Mouse (Mus musculus) liver, embryonic 16.5 days (tissue): Measurements from ENCODE around the gene Cfi. TPM values are rescaled to one million over a fixed set of nuclear protein-coding genes. Genes with fewer than 3 reads are reported as not detected.
A peak's percentile ranks its signal among the peaks of the same experiment; 100 is the strongest.

Experiments used
- ATAC-seq: fragments of 200-750 bp; cut with Nextera tagmentation; 2 replicates; pipeline ENCODE4 v1.8.0; 2017; ENCODE audit warnings: low read depth, mild to moderate bottlenecking, moderate number of reproducible peaks, moderate library complexity
- H3K27ac ChIP-seq: fragments of 300-500 bp; sonication (generic); 2 replicates; pipeline ENCODE4 v1.5.1; 2014; ENCODE audit warnings: mild to moderate bottlenecking, low read length
- H3K27me3 ChIP-seq: fragments of 300-500 bp; sonication (generic); 2 replicates; pipeline ENCODE4 v1.6.1; 2014; ENCODE audit warnings: low read depth, low read length, mixed read lengths; ENCODE audit not compliant: control insufficient read depth, insufficient read depth
- H3K36me3 ChIP-seq: fragments of 300-500 bp; sonication (generic); 2 replicates; pipeline ENCODE4 v1.6.1; 2014; ENCODE audit warnings: mild to moderate bottlenecking; ENCODE audit not compliant: control insufficient read depth, insufficient read depth
- H3K4me1 ChIP-seq: fragments of 300-500 bp; sonication (generic); 2 replicates; pipeline ENCODE4 v1.6.1; 2014; ENCODE audit warnings: low read depth, low read length, mixed read lengths; ENCODE audit not compliant: control insufficient read depth
- H3K4me2 ChIP-seq: fragments of 300-500 bp; sonication (generic); 2 replicates; pipeline ENCODE4 v1.6.1; 2014; ENCODE audit warnings: low read depth, low read length, mixed read lengths
- H3K4me3 ChIP-seq: fragments of 300-500 bp; sonication (generic); 2 replicates; pipeline ENCODE4 v1.5.1; 2014; ENCODE audit warnings: low read depth, mild to moderate bottlenecking, low read length
- H3K9ac ChIP-seq: fragments of 300-500 bp; sonication (generic); 2 replicates; pipeline ENCODE4 v1.6.1; 2014; ENCODE audit warnings: low read depth, low read length
- H3K9me3 ChIP-seq: fragments of 300-500 bp; sonication (generic); replicated peaks from 2 replicates; pipeline ENCODE4 v1.6.1; 2016; ENCODE audit warnings: low read length; ENCODE audit not compliant: control insufficient read depth
- WGBS: fragments of 180-500 bp; shearing (Covaris S2); extraction: QIAGEN DNeasy Blood & Tissue Kit; methylation state at CpG from one replicate; pipeline ENCODE4 v1.1.7; 2014; ENCODE audit not compliant: insufficient replicate concordance; 5-methylcytosine and 5-hydroxymethylcytosine counted together
- polyA plus RNA-seq: library from polyadenylated mRNA; unstranded; fragments of >200 nt; fragmentation: Nextera tagmentation; extraction: Ambion mirVana; gene quantifications from 2 replicates; pipeline ENCODE4 v1.2.1, GENCODE M21; 2015

Gene Cfi
- polyA plus RNA-seq, 1 experiment from 2014 or later = 313 TPM

- no peak overlapping the region for H3K4me3 ChIP-seq
- H3K27me3 ChIP-seq = no peaks in the 10 kb centered on the region
- no peaks in the 10 kb centered on the region for H3K4me1 ChIP-seq
- ATAC-seq = peak; percentile 24; the same call in 1 of the 2 replicates
- no peak overlapping the region for H3K4me2 ChIP-seq
- H3K9me3 ChIP-seq = no peaks in the 10 kb centered on the region
- H3K36me3 ChIP-seq = peaks cover 13% of the 10 kb centered on the region
- 44% methylated on average over 5 of the region's 5 CpGs for WGBS
- H3K27ac ChIP-seq = no peak overlapping the region
- H3K9ac ChIP-seq = no peak overlapping the region
These were observed 12.4 kb upstream of the Cfi start for GRCm38 (mm10) chr3:129823293-129823692.

GRCm38 (mm10) chr3:129824146-129824545, 11.5 kb upstream of the Cfi start:
- WGBS = 85% methylated on average over 4 of the region's 4 CpGs
- Histone ChIP-seq H3K27ac (no peak overlapping the region), H3K9ac (no peak overlapping the region), H3K27me3 (no peaks in the 10 kb centered on the region), H3K36me3 (peaks cover 13% of the 10 kb centered on the region), H3K4me3 (no peak overlapping the region), H3K4me2 (no peak overlapping the region), H3K4me1 (peaks cover under 1% of the 10 kb centered on the region), H3K9me3 (no peaks in the 10 kb centered on the region)
- no peak for ATAC-seq

- peaks cover 13% of the 10 kb centered on the region for H3K36me3 ChIP-seq
- 85% methylated on average over 10 of the region's 10 CpGs for WGBS
- H3K9ac ChIP-seq = no peak overlapping the region
- H3K9me3 ChIP-seq = no peaks in the 10 kb centered on the region
- ATAC-seq = no peak
- H3K4me2 ChIP-seq = no peak overlapping the region
- no peak overlapping the region for H3K27ac ChIP-seq
- H3K4me3 ChIP-seq = no peak overlapping the region
- H3K4me1 ChIP-seq = peaks cover 8% of the 10 kb centered on the region
- H3K27me3 ChIP-seq = no peaks in the 10 kb centered on the region
These were observed 10.8 kb upstream of the Cfi start for GRCm38 (mm10) chr3:129824891-129825290.

- no peak overlapping the region for H3K27ac ChIP-seq
- H3K36me3 ChIP-seq = peaks cover 13% of the 10 kb centered on the region
- WGBS = 69% methylated on average over 10 of the region's 10 CpGs
- H3K9me3 ChIP-seq = no peaks in the 10 kb centered on the region
- H3K27me3 ChIP-seq = no peaks in the 10 kb centered on the region
- no peak for ATAC-seq
- H3K4me3 ChIP-seq = no peak overlapping the region
- H3K9ac ChIP-seq = no peak overlapping the region
- H3K4me1 ChIP-seq = peaks cover 9% of the 10 kb centered on the region
- H3K4me2 ChIP-seq = no peak overlapping the region
These were observed 9.0 kb upstream of the Cfi start for GRCm38 (mm10) chr3:129826691-129827090.

- H3K9ac ChIP-seq = no peak overlapping the region
- H3K4me3 ChIP-seq = no peak overlapping the region
- no peak overlapping the region for H3K27ac ChIP-seq
- H3K4me1 ChIP-seq = peaks cover 9% of the 10 kb centered on the region
- ATAC-seq = no peak
- H3K9me3 ChIP-seq = no peaks in the 10 kb centered on the region
- no peaks in the 10 kb centered on the region for H3K27me3 ChIP-seq
- no peak overlapping the region for H3K4me2 ChIP-seq
- WGBS = 68% methylated on average over 5 of the region's 5 CpGs
- peaks cover 13% of the 10 kb centered on the region for H3K36me3 ChIP-seq
These were observed 8.0 kb upstream of the Cfi start for GRCm38 (mm10) chr3:129827691-129828090.

- H3K27ac ChIP-seq = peak overlapping the region; percentile 85
- no peaks in the 10 kb centered on the region for H3K27me3 ChIP-seq
- ATAC-seq = peak; percentile 12
- no peaks in the 10 kb centered on the region for H3K9me3 ChIP-seq
- peak overlapping the region; percentile 75 for H3K9ac ChIP-seq
- peaks cover 9% of the 10 kb centered on the region for H3K4me1 ChIP-seq
- under 1% methylated on average over 45 of the region's 45 CpGs for WGBS
- peak overlapping the region; percentile 88 for H3K4me3 ChIP-seq
- H3K4me2 ChIP-seq = peak overlapping the region; percentile 95
- H3K36me3 ChIP-seq = peaks cover 4% of the 10 kb centered on the region; the same call in 1 of the 2 replicates
These were observed 5.1 kb upstream of the Cfi start for GRCm38 (mm10) chr3:129830626-129831025.

GRCm38 (mm10) chr3:129831035-129831568, 4.6 kb upstream of the Cfi start, which contains the start of gene Gar1:
TSS of gene Gar1 (minus strand) at chr3:129831396.
- Histone ChIP-seq H3K27me3 (no peaks in the 10 kb centered on the region), H3K36me3 (peaks cover 1% of the 10 kb centered on the region; the same call in 1 of the 2 replicates), H3K9me3 (no peaks in the 10 kb centered on the region), H3K4me1 (peaks cover 9% of the 10 kb centered on the region), H3K27ac (peak within 1 kb of the TSS; percentile 85), H3K4me3 (peak within 1 kb of the TSS; percentile 88), H3K9ac (peak within 1 kb of the TSS; percentile 75), H3K4me2 (peak within 1 kb of the TSS; percentile 95)
- under 1% methylated on average over 60 of the region's 60 CpGs for WGBS
- peak; percentile 89 for ATAC-seq

- no peaks in the 10 kb centered on the region; the same call in 1 of the 2 replicates for H3K4me1 ChIP-seq
- peak overlapping the region; percentile 44 for H3K4me2 ChIP-seq
- 18% methylated on average over 11 of the region's 11 CpGs for WGBS
- ATAC-seq = peak; percentile 61
- no peaks in the 10 kb centered on the region for H3K27me3 ChIP-seq
- no peaks in the 10 kb centered on the region for H3K36me3 ChIP-seq
- peak overlapping the region; percentile 11 for H3K4me3 ChIP-seq
- H3K9me3 ChIP-seq = no peaks in the 10 kb centered on the region
- peak overlapping the region; percentile 12; the same call in 1 of the 2 replicates for H3K9ac ChIP-seq
- H3K27ac ChIP-seq = peak overlapping the region; percentile 86
These were observed 490 bp downstream of the Cfi start for GRCm38 (mm10) chr3:129836051-129836697.

GRCm38 (mm10) chr3:129836965-129837364, 1.3 kb downstream of the Cfi start:
- WGBS = 46% methylated on average over 6 of the region's 6 CpGs

More at GRCm38 (mm10) chr3:129836965-129837364, 1.3 kb downstream of the Cfi start:
- Histone ChIP-seq H3K9ac (no peak overlapping the region; the same call in 1 of the 2 replicates), H3K27me3 (no peaks in the 10 kb centered on the region), H3K4me1 (no peaks in the 10 kb centered on the region; the same call in 1 of the 2 replicates), H3K27ac (no peak overlapping the region), H3K36me3 (no peaks in the 10 kb centered on the region), H3K4me3 (peak overlapping the region; percentile 33), H3K4me2 (no peak overlapping the region), H3K9me3 (no peaks in the 10 kb centered on the region)
- no peak for ATAC-seq
